Mouse (Mus musculus) forelimb bud, embryonic 11.5 days (tissue): ENCODE data around the gene Col4a3.

Experiments
- DNase-seq: peaks from one replicate; pipeline ENCODE4 v3.0.0-alpha.2; 2012; ENCODE audit warnings: low read depth, low spot score

Gene Col4a3

DNA sequence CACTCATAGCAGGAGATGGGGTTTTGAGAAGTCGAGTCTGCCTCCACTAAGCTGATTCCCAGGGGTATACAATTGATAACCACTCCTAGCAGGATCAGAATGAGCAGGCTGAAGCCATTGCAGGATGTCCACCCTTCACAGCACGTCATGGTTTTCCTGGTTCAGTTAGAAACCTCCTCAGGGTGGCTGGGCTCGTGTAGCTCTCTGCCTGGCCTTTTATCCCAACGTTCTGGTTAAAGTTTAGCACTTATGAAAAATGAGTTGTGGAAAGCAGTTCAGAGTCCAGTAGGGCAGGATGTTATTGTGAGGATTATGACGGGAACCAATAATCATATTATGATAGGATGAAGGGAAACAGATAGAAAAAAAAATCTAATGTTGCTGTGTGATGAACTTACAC is 181.5 kb downstream of the Col4a3 start, which contains the start of gene Tm4sf20:
TSS of gene Tm4sf20 (minus strand) at position 193 of the 400 bp plus-strand sequence.
- no peak for DNase-seq

DNA sequence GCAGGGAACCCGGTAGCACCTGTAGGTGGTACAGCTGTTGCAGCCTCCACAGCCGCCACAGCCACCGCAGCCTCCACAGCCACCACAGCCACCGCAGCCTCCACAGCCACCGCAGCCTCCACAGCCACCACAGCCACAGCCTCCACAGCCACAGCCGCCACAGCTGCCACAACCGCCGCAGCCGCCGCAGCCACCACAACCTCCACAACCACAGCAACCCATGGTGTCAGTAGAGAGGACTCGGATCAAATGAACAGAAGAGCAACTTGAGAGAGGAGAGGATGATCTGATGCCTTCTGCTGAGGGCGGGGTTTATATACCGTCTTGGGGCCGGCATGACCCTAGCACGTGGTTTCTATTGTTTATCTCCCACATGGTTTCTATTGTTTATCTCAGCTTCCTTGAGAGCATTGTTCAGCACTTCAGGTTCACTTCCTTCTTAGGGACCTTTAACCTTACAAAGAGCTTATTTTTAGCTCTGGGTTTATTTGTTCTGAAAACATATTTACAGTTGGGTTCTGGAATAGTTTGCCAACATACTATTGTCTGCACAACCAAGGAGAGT is 184.4 kb downstream of the Col4a3 start, which contains the start of gene Gm47791:
TSS of gene Gm47791 (minus strand) at position 222 of the 565 bp plus-strand sequence.
- DNase-seq: no peak
